Mouse (Mus musculus) intestine, embryonic 16.5 days (tissue): Measurements from ENCODE around the gene Clptm1. TPM values are rescaled to one million over a fixed set of nuclear protein-coding genes. Genes with fewer than 3 reads are reported as not detected.
"Not testable (repeated sequence)": the region's sequence is repeated elsewhere in the genome, so short reads cannot be mapped to it uniquely, and the experiment has no call there.

ENCODE experiments used
- ATAC-seq: fragments of 200-750 bp; cut with Nextera tagmentation; 2 replicates; pipeline ENCODE4 v1.8.0; 2017; ENCODE audit warnings: moderate TSS enrichment, moderate library complexity
- H3K27ac ChIP-seq: fragments of 300-500 bp; sonication (generic); 2 replicates; pipeline ENCODE4 v1.5.1; 2014; ENCODE audit warnings: mild to moderate bottlenecking, low read length
- H3K27me3 ChIP-seq: fragments of 300-500 bp; sonication (generic); replicated peaks from 2 replicates; pipeline ENCODE4 v1.6.1; 2014; ENCODE audit warnings: low read length, control low read depth, mixed read lengths; ENCODE audit not compliant: control insufficient read depth, insufficient read depth
- H3K36me3 ChIP-seq: fragments of 300-500 bp; sonication (generic); 2 replicates; pipeline ENCODE4 v1.6.1; 2014; ENCODE audit warnings: low read length, control low read depth; ENCODE audit not compliant: control insufficient read depth, insufficient read depth
- H3K4me1 ChIP-seq: fragments of 300-500 bp; sonication (generic); 2 replicates; pipeline ENCODE4 v1.6.1; 2014; ENCODE audit warnings: low read length, control low read depth, mixed read lengths; ENCODE audit not compliant: control insufficient read depth, insufficient read depth
- H3K4me2 ChIP-seq: fragments of 300-500 bp; sonication (generic); 2 replicates; pipeline ENCODE4 v1.6.1; 2014; ENCODE audit warnings: low read depth, low read length, control low read depth
- H3K4me3 ChIP-seq: fragments of 300-500 bp; sonication (generic); 2 replicates; pipeline ENCODE4 v1.5.1; 2014; ENCODE audit warnings: mild to moderate bottlenecking, low read length
- H3K9ac ChIP-seq: fragments of 300-500 bp; sonication (generic); 2 replicates; pipeline ENCODE4 v1.6.1; 2014; ENCODE audit warnings: low read depth, low read length
- H3K9me3 ChIP-seq: fragments of 300-500 bp; sonication (generic); 2 replicates; pipeline ENCODE4 v1.6.1; 2016; ENCODE audit warnings: low read length, control low read depth; ENCODE audit not compliant: control insufficient read depth
- WGBS: fragments of 180-500 bp; shearing (Covaris S2); extraction: QIAGEN DNeasy Blood & Tissue Kit; methylation state at CpG from one replicate; pipeline ENCODE4 v1.1.7; 2014; 5-methylcytosine and 5-hydroxymethylcytosine counted together
- polyA plus RNA-seq: library from polyadenylated mRNA; unstranded; fragments of >200 nt; fragmentation: Nextera tagmentation; extraction: Ambion mirVana; gene quantifications from 2 replicates; pipeline ENCODE4 v1.2.1, GENCODE M21; 2015

The Clptm1 gene
- polyA plus RNA-seq, 1 experiment from 2014 or later, result 70.5 TPM

DNA sequence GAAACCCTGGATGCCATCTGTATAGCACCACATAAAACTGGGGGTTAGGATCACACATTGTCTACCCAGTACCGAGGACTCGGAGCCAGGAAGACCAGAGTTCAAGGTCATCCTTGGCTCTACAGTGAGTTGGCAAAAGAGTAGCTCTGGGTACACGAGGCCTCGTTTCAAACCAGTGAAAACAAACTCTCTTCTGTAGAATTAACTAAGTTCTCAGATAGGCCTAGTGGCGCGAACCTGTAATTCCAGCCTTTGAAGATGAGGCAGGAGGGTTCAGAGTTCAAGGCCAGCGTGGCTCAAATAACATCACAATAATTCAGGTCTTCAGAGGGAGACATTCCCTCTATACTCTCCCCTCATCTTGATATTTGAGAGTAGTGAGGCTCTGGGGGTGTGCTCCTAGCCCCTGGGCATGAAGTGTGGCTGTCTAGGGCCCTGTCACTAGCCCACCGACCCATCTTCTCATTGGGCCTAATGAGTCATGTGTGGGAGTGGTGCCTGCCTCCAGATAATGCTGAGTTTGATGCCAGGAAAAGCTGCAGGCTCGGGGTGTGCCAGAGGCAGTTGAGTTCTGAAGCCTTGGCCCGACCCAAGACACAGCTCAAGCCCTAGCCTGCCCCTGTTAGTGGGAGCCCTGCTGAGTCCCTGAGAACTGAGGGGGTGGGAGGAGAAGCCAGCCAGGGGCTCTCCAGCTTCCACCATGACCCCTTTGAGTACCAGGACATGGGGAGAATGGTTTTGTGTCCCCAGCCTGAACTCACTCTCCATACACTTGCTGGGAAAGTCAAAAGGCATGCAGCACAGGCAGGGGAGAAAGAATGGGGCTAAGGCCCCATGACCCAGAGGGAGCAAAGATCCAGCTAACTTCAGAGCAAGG lies 29.7 kb upstream of the Clptm1 start:
- no peaks in the 10 kb centered on the region; the same call in 1 of the 2 replicates for H3K9me3 ChIP-seq
- H3K27me3 ChIP-seq, result no peaks in the 10 kb centered on the region
- no peak overlapping the region for H3K4me3 ChIP-seq
- H3K9ac ChIP-seq, result peak overlapping the region; percentile 35; the same call in 1 of the 2 replicates
- 67% methylated on average over 10 of the region's 10 CpGs for WGBS
- 0 out of 2 replicates have a peak, but pooled peaks cover 4% of the 10 kb centered on the region for H3K36me3 ChIP-seq
- H3K4me1 ChIP-seq, result peaks cover 47% of the 10 kb centered on the region
- H3K27ac ChIP-seq, result peak overlapping the region; percentile 75
- no peak overlapping the region for H3K4me2 ChIP-seq
- ATAC-seq, result no peak

DNA sequence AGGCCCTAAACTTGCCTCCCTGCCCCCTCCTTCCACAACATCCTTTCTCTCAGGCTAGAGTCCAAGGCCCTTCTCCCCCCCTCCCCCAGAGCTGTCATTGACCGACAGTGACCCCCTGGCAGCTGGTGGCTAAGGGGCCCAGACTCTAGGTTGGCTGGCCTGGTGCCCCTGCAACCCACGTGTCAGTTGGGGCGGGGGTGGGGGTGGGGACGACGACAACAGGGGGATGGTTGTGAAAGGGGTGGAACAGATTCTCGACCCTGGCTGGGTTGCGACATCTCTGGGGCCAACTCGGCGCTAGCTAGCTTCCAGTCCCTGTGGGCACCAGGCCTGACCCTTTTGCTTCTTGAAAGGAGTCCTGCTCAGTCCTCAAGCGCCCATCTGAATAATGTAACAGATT lies 28.6 kb upstream of the Clptm1 start:
- H3K4me3 ChIP-seq, result no peak overlapping the region
- peaks cover 35% of the 10 kb centered on the region for H3K4me1 ChIP-seq
- ATAC-seq, result peak; percentile 62
- H3K4me2 ChIP-seq, result peak overlapping the region; percentile 19; the same call in 1 of the 2 replicates
- peak overlapping the region; percentile 70 for H3K27ac ChIP-seq
- no peaks in the 10 kb centered on the region for H3K27me3 ChIP-seq
- 17% methylated on average over 10 of the region's 10 CpGs for whole genome bisulfite sequencing
- no peaks in the 10 kb centered on the region; the same call in 1 of the 2 replicates for H3K9me3 ChIP-seq
- H3K9ac ChIP-seq, result peak overlapping the region; percentile 37; the same call in 1 of the 2 replicates
- H3K36me3 ChIP-seq, result 0 out of 2 replicates have a peak, but pooled peaks cover 4% of the 10 kb centered on the region

DNA sequence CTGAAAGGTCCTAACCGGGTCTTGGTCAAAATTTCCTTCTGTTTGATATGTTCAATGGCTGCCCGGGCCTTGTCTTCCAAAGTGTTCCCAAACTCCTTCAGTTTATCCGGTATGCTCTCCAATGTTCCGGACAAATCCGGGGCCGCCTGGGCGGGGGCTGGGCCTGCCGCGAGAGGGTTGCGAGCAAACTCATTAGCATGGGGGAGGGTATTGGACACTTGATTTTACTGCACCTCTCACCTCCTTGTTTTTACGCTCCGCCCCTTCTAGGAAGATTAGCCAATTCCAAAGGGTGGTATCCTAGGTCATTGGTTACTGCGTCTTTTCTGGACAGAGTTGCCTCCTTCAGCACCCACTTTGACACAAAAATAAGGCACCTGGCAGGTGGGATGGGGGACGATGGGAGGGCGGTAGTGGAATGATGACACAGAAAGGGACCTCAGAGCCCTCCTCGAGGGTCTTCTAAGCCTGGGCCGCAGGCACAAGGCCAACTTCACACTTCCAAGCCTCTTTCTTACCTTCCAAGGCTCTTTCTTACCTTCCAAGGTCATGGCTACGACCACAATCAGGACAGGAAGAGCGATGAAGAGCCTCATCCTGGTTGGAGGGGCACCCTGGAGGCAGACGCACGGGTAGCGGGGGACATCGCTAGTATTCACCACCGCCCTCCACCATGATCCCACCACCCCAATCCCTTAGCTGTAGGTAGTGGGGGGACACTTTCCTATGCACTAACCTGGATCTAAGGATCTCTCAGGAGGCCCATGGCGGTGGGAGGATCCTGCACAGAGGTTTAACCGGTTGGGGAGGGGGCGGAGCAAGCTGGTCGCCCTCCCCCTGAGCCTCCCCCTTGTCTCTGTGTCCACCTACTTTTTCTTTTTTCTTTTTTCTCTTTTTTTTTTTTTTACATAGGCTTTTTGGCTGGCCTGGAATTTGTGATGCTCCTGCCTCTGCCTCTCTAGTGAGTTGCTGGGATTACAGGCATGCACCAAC lies 27.3 kb upstream of the Clptm1 start, which contains the start of gene Apoc1:
Apoc1 (minus strand) TSS at position 788 of the 993 bp plus-strand sequence.
- WGBS, result 48% methylated on average over 28 of the region's 28 CpGs
- Histone ChIP-seq H3K4me3 (no peak within 1 kb of the TSS), H3K4me1 (peaks cover 32% of the 10 kb centered on the region), H3K9me3 (no peaks in the 10 kb centered on the region; the same call in 1 of the 2 replicates), H3K27ac (peak within 1 kb of the TSS; percentile 65), H3K9ac (peak within 1 kb of the TSS; percentile 37), H3K36me3 (0 out of 2 replicates have a peak, but pooled peaks cover 4% of the 10 kb centered on the region), H3K4me2 (peak within 1 kb of the TSS; percentile 19), H3K27me3 (no peaks in the 10 kb centered on the region)
- peak; percentile 30; the same call in 1 of the 2 replicates for ATAC-seq

DNA sequence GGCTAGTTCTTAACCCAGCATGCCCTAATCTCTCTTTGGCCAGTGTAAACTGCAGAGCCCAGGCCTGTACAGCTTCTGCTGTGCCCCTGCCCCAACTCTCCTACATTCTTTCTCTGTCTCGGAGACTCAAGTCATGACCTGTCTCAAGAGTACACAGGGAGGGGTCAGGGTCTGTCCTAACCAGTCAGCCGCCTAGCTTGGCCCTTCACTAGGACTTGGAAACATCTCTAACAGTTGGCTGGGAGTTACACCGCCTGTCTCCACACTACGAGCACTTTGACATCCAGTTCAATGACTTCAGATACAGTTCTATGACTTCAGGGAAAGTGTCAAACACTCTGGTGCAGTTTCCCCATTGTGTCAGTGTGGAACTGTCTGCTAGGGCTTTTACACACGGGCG lies 26.6 kb upstream of the Clptm1 start:
- no peaks in the 10 kb centered on the region for H3K9me3 ChIP-seq
- H3K4me1 ChIP-seq, result peaks cover 32% of the 10 kb centered on the region
- H3K4me2 ChIP-seq, result no peak overlapping the region
- no peaks in the 10 kb centered on the region for H3K27me3 ChIP-seq
- peak overlapping the region; percentile 23; the same call in 1 of the 2 replicates for H3K9ac ChIP-seq
- no peak for ATAC-seq
- no peak overlapping the region for H3K4me3 ChIP-seq
- 0 out of 2 replicates have a peak, but pooled peaks cover 2% of the 10 kb centered on the region for H3K36me3 ChIP-seq
- H3K27ac ChIP-seq, result no peak overlapping the region
- 68% methylated on average over 6 of the region's 6 CpGs for WGBS

DNA sequence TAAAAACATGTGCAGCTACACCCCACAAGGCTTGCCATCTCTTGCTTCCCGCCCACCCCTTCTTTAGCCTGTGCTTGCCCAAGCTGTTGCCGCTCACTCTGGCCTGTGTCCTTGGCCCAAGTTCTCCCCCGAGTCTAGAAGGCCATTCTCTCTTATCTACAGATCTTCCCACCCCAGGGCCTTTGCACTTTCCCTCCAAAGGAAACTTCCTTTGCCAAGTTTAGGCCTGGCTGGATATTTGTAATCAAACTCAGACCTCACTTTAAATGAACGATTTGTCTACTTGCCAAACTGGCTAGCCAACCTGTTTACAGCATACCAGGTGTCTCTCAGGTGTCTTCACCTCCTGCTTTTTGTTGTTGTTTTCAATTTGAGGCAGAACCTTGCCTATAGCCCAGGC lies 26.0 kb upstream of the Clptm1 start:
- Histone ChIP-seq H3K9ac (no peak overlapping the region), H3K27ac (no peak overlapping the region), H3K9me3 (no peaks in the 10 kb centered on the region), H3K4me3 (no peak overlapping the region), H3K27me3 (no peaks in the 10 kb centered on the region), H3K4me1 (peaks cover 32% of the 10 kb centered on the region), H3K4me2 (no peak overlapping the region), H3K36me3 (no peaks in the 10 kb centered on the region)
- WGBS, result 90% methylated on average over 4 of the region's 4 CpGs
- ATAC-seq, result no peak

DNA sequence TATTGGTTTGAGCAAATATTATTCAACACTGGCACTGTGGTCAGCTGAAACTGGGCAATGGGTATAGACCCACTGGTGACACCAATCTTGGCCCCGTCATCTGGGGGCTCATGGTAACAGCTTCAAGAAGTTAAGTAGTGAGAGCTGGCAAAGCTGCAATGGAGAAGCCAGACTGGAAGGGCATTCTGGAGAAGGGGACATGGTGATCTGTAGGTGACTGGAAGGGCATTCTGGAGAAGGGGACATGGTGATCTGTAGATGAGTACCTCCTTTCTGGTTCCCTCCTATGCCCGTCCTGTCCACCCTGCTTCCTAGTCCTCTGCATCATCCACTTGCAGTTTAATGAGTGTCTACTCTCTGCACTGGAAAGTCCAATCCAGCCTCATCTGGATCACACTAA lies 23.8 kb upstream of the Clptm1 start:
- Histone ChIP-seq H3K9ac (no peak overlapping the region), H3K27me3 (no peaks in the 10 kb centered on the region), H3K4me2 (no peak overlapping the region), H3K27ac (no peak overlapping the region), H3K9me3 (no peaks in the 10 kb centered on the region), H3K4me3 (no peak overlapping the region), H3K36me3 (no peaks in the 10 kb centered on the region), H3K4me1 (peaks cover 19% of the 10 kb centered on the region)
- WGBS, result 96% methylated on average over 2 of the region's 2 CpGs
- ATAC-seq, result no peak

DNA sequence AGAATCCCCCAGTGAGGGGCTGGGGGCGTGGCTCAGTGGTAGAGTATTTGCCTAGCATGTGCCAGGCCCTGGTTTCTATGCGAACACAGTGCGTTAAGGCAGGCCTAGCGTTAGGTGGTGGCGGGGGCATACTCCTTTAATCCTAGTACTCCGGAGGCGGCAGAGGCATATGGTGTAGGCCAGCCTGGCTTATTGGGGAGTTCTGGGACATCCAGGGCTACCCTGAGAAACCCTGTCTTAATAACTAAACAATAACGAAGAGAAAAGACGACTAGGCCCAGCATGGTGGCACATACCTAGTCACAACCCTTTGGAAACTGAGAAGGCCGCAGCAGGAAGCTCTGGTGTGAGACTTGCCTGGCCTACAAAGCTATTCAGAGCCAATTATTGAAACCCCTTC lies 23.3 kb upstream of the Clptm1 start:
- no peak for ATAC-seq
- Histone ChIP-seq H3K27ac (no peak overlapping the region), H3K9ac (no peak overlapping the region), H3K4me3 (no peak overlapping the region), H3K36me3 (no peaks in the 10 kb centered on the region), H3K4me2 (no peak overlapping the region), H3K9me3 (no peaks in the 10 kb centered on the region), H3K4me1 (peaks cover 14% of the 10 kb centered on the region), H3K27me3 (no peaks in the 10 kb centered on the region)
- WGBS, result 91% methylated on average over 10 of the region's 10 CpGs

DNA sequence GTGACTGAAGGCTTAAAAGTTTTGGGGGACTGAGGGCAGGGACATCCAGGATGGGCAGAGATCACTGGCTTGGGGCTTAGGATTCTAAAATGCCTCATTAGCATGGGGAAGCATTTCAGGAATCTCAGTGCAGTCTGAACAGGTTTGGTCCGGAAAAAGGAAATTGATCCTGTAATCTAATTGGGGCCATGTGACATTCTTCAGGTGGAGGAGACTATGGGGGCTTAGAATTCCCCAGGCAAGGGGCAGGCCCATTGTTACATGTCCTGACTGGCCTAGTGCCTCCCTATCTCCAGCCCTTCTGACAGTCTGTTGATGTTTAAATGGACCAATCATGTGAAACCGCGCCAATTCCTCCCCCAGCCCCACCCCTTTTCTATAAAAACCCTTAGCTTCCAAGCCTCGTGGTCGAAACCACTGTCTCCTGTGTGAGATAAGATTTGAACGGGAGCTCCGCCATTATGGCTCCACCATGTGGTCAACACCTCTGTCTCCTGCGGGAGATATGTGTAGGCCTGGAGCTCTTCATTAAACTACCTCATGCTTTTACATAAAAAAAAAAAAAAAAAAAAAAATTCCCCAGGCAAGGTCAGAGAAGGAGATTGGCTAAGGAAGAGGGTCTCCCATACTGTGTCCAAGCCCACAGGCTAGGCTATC lies 22.2 kb upstream of the Clptm1 start:
- peak; percentile 43; the same call in 1 of the 2 replicates for ATAC-seq
- H3K4me2 ChIP-seq, H3K27me3 ChIP-seq, H3K9ac ChIP-seq, H3K9me3 ChIP-seq, H3K4me1 ChIP-seq, H3K4me3 ChIP-seq, H3K27ac ChIP-seq, H3K36me3 ChIP-seq: not testable (repeated sequence)
- 59% methylated on average over 8 of the region's 8 CpGs for WGBS
